Mouse (Mus musculus) c-Kit-positive CD71-positive TER-119-negative erythroid progenitor cells, embryonic 14.5 days (primary cell): ENCODE measurements around the gene Foxr2.

Experiments
- DNase-seq: peaks from one replicate; pipeline ENCODE4 v3.0.0-alpha.2; 2013; ENCODE audit warnings: low read depth

Foxr2 gene

DNA sequence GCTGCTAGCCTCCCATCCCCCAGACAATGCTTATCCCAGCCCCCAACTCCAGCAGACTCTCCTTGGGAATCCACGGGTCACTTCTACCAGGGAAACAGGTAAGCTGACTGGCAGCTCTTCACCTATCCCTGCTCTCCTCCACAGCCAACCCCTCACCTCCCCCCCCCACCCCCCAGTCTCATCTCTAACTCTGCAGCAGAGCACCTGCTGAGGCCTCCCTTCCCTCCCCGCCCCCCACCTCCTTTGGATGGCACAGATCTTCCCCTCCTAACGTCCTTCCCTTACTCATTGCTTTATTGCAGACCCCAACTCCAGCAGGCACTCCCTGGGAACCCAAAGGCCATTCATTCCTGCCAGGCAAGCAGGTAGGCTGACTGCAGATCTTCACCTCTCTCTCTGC, at the start of gene Foxr2:
Foxr2 (plus strand) TSS at position 301 of the 400 bp plus-strand sequence.
- DNase-seq, result no peak

DNA sequence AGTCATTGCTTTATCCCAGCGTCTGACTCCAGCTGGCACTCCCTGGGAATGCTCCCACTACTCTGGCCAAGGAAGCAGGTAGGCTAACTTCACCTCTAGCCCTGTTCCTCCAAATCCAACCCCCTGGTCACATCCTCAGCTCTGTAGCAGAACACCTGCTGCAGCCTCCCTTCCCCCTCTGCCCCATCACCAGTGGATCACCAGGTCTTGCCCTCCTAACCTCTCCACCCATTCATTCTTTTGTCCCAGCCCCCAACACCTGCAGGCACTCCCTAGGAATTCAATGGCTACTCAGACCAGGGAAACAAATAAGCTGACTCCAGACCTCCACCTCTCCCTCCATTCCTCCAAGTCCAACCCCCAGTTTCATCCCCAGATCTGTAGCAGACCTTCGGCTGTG, 427 bp downstream of the Foxr2 start:
- DNase-seq, result no peak

DNA sequence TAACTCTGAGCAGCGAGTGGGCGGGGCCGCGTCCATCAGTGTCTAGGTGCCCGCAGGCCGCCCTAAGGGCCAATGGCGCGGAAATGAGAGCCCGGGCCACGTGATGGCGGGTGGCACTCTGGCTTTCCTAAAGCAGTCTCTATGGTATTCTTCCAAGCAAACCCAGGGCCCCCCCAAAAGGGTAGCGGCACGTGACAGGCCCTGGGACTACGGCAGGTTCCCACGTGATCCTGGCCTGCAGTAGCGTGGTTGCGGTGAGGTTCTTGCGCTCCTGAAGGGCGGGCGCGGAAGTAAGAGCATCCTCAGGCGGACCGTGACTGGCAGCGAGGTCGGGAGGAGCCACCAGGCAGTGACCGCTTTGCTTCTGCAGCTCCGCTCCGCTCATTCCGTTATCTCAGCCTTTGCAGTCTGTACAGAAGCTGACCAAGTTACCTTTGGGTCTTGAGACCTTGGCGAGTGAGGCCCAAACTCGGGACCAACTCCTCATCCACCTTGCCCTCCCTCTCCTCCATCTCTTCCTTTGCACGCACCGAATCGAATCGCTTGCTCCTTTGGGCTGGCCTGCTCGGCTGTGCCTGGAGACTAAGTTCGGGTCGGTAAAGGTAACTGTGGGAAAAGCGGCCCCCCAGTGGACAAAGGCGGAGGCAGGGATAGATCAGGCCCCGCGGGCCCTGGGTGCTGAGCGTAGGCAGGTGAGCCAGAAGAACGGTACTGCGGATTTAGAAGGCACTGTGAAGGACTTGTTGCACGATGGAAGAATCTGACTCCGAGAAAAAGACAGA, 21.3 kb downstream of the Foxr2 start, which contains the start of gene Rragb:
Rragb (plus strand) TSS at position 248 of the 782 bp plus-strand sequence.
- peak; percentile 44 for DNase-seq

GRCm38 (mm10) chrX:153142656-153143055, 24.1 kb downstream of the Foxr2 start:
- DNase-seq, result no peak

GRCm38 (mm10) chrX:153151766-153152165, 33.2 kb downstream of the Foxr2 start:
- DNase-seq, result no peak

DNA sequence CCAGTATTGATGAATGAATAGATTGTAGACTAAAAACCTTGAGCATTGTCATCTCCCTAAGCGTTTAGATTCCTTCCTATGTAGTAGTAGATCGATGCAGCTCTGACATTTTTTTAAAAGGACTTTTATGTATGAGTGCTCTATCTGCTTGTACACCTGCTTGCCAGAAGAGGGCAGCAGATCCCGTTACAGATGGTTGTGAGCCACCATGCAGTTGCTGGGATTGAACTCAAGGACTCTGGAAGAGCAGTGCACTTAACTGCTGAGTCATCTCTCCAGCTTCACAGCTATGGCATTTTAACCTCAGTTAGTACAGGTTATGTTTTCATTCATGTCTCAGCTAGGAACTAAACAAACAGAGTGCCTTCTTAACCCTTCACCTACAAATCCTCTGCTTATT, 36.7 kb downstream of the Foxr2 start:
- DNase-seq, result peak; percentile 3

DNA sequence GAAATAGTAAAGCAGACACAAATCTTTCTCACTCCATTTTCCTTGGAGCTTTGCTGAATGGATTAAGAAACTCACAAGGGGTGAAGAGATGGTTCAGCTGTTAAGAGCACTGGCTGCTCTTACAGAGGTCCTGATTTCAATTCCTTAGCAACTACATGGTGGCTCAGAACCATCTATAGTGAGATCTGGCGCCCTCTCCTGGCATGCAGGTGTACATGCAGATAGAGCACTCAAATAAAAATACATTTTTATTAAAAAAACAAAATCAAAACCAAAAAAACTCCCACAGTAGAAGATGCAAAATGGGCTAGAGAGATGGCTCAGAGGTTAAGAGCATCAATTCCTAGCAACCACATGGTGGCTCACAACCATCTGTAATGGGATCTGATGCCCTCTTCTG, 56.2 kb downstream of the Foxr2 start:
- DNase-seq, result peak; percentile 11

DNA sequence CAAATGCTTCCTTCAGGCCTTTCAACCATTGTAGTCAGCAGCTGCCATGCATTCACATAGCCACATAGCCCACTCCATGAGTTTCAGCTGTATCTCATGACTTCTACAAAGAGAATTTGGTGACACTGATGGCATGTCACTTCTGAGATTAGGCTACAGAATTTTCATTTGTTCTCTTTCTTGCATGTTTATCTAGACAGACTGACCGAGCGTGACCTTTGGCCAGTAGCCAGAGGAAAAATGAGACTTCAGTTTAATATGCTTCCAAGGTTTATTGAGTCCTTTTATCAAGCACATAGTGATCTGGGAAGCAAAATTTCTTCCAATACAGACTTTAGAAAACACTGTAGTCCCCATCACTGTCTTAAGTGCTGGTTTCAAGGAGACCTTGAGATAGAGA, 63.6 kb downstream of the Foxr2 start:
- DNase-seq, result no peak
